Mouse (Mus musculus): ENCODE results near the gene Gm20388. TPM values are rescaled to one million over a fixed set of nuclear protein-coding genes. Genes with fewer than 3 reads are reported as not detected.

The Gm20388 gene
- polyA plus RNA-seq, 1 experiment from 2014 or later, result not detected

- no peaks in the 10 kb centered on the region for H3K9me3 ChIP-seq (ENCODE audit: control insufficient read depth, low read length)
- H3K27ac ChIP-seq (ENCODE audit: low read length), result no peak overlapping the region
- no peaks in the 10 kb centered on the region for H3K36me3 ChIP-seq (ENCODE audit: control insufficient read depth, insufficient read depth, low read length)
- H3K4me1 ChIP-seq (replicated peaks; ENCODE audit: control insufficient read depth, insufficient read depth, low read length), result peaks cover 71% of the 10 kb centered on the region
- WGBS, result 14% methylated on average over 4 of the region's 4 CpGs
- H3K4me2 ChIP-seq (ENCODE audit: low read depth, low read length), result no peak overlapping the region
- no peak for ATAC-seq (ENCODE audit: low read depth)
- no peak overlapping the region for H3K9ac ChIP-seq (ENCODE audit: low read length)
- no peak overlapping the region for H3K4me3 ChIP-seq (ENCODE audit: low read length)
- no peaks in the 10 kb centered on the region for H3K27me3 ChIP-seq (ENCODE audit: control insufficient read depth, insufficient read depth, low read depth, low read length)
Measured at GRCm38 (mm10) chr8:120281487-120281886, 370.8 kb downstream of the Gm20388 start.

GRCm38 (mm10) chr8:120282465-120282864 lies 371.8 kb downstream of the Gm20388 start:
- no peaks in the 10 kb centered on the region for H3K9me3 ChIP-seq (ENCODE audit: control insufficient read depth, low read length)
- 59% methylated on average over 5 of the region's 5 CpGs for WGBS
- peak overlapping the region; percentile 18; the same call in 1 of the 2 replicates for H3K27ac ChIP-seq (ENCODE audit: low read length)
- no peak overlapping the region for H3K4me2 ChIP-seq (ENCODE audit: low read depth, low read length)
- H3K4me1 ChIP-seq (replicated peaks; ENCODE audit: control insufficient read depth, insufficient read depth, low read length), result peaks cover 62% of the 10 kb centered on the region
- ATAC-seq (ENCODE audit: low read depth), result no peak
- H3K4me3 ChIP-seq (ENCODE audit: low read length), result no peak overlapping the region
- no peaks in the 10 kb centered on the region for H3K36me3 ChIP-seq (ENCODE audit: control insufficient read depth, insufficient read depth, low read length)
- H3K27me3 ChIP-seq (ENCODE audit: control insufficient read depth, insufficient read depth, low read depth, low read length), result no peaks in the 10 kb centered on the region
- peak overlapping the region; percentile 21; the same call in 1 of the 2 replicates for H3K9ac ChIP-seq (ENCODE audit: low read length)

- no peak for ATAC-seq (ENCODE audit: low read depth)
- WGBS, result 34% methylated on average over 9 of the region's 9 CpGs
- no peaks in the 10 kb centered on the region for H3K36me3 ChIP-seq (ENCODE audit: control insufficient read depth, insufficient read depth, low read length)
Measured at GRCm38 (mm10) chr8:120284265-120284664, 373.6 kb downstream of the Gm20388 start.

GRCm38 (mm10) chr8:120285033-120285432 lies 374.4 kb downstream of the Gm20388 start:
- Histone ChIP-seq H3K27me3 (ENCODE audit: control insufficient read depth, insufficient read depth, low read depth, low read length) (no peaks in the 10 kb centered on the region), H3K4me3 (ENCODE audit: low read length) (no peak overlapping the region), H3K36me3 (ENCODE audit: control insufficient read depth, insufficient read depth, low read length) (no peaks in the 10 kb centered on the region), H3K4me1 (replicated peaks; ENCODE audit: control insufficient read depth, insufficient read depth, low read length) (peaks cover 58% of the 10 kb centered on the region), H3K9me3 (ENCODE audit: control insufficient read depth, low read length) (no peaks in the 10 kb centered on the region), H3K27ac (ENCODE audit: low read length) (peak overlapping the region; percentile 92), H3K9ac (ENCODE audit: low read length) (peak overlapping the region; percentile 31), H3K4me2 (ENCODE audit: low read depth, low read length) (no peak overlapping the region)
- WGBS, result 12% methylated on average over 3 of the region's 3 CpGs
- peak; percentile 88 for ATAC-seq (ENCODE audit: low read depth)

More at GRCm38 (mm10) chr8:120284265-120284664, 373.6 kb downstream of the Gm20388 start:
- H3K27ac ChIP-seq (ENCODE audit: low read length), result peak overlapping the region; percentile 92
- no peaks in the 10 kb centered on the region for H3K27me3 ChIP-seq (ENCODE audit: control insufficient read depth, insufficient read depth, low read depth, low read length)
- no peak overlapping the region for H3K4me3 ChIP-seq (ENCODE audit: low read length)
- peaks cover 53% of the 10 kb centered on the region for H3K4me1 ChIP-seq (replicated peaks; ENCODE audit: control insufficient read depth, insufficient read depth, low read length)
- no peak overlapping the region; the same call in 1 of the 2 replicates for H3K9ac ChIP-seq (ENCODE audit: low read length)
- no peaks in the 10 kb centered on the region for H3K9me3 ChIP-seq (ENCODE audit: control insufficient read depth, low read length)
- no peak overlapping the region for H3K4me2 ChIP-seq (ENCODE audit: low read depth, low read length)

- no peak for ATAC-seq (ENCODE audit: low read depth)
- Histone ChIP-seq H3K4me3 (ENCODE audit: low read length) (no peak overlapping the region), H3K27me3 (ENCODE audit: control insufficient read depth, insufficient read depth, low read depth, low read length) (no peaks in the 10 kb centered on the region), H3K9ac (ENCODE audit: low read length) (peak overlapping the region; percentile 16; the same call in 1 of the 2 replicates), H3K4me1 (replicated peaks; ENCODE audit: control insufficient read depth, insufficient read depth, low read length) (peaks cover 65% of the 10 kb centered on the region), H3K27ac (ENCODE audit: low read length) (peak overlapping the region; percentile 92), H3K36me3 (ENCODE audit: control insufficient read depth, insufficient read depth, low read length) (no peaks in the 10 kb centered on the region), H3K4me2 (ENCODE audit: low read depth, low read length) (no peak overlapping the region), H3K9me3 (ENCODE audit: control insufficient read depth, low read length) (no peaks in the 10 kb centered on the region)
- WGBS, result 55% methylated on average over 9 of the region's 9 CpGs
Measured at GRCm38 (mm10) chr8:120285878-120286277, 375.2 kb downstream of the Gm20388 start.

GRCm38 (mm10) chr8:120288122-120288908 lies 377.7 kb downstream of the Gm20388 start:
- H3K27ac ChIP-seq (ENCODE audit: low read length), result no peak overlapping the region
- no peaks in the 10 kb centered on the region for H3K27me3 ChIP-seq (ENCODE audit: control insufficient read depth, insufficient read depth, low read depth, low read length)
- H3K9ac ChIP-seq (ENCODE audit: low read length), result no peak overlapping the region
- no peaks in the 10 kb centered on the region for H3K36me3 ChIP-seq (ENCODE audit: control insufficient read depth, insufficient read depth, low read length)
- H3K9me3 ChIP-seq (ENCODE audit: control insufficient read depth, low read length), result no peaks in the 10 kb centered on the region
- no peak overlapping the region for H3K4me2 ChIP-seq (ENCODE audit: low read depth, low read length)
- 45% methylated on average over 21 of the region's 21 CpGs for WGBS
- peak; percentile 9; the same call in 1 of the 2 replicates for ATAC-seq (ENCODE audit: low read depth)
- H3K4me1 ChIP-seq (replicated peaks; ENCODE audit: control insufficient read depth, insufficient read depth, low read length), result peaks cover 72% of the 10 kb centered on the region
- H3K4me3 ChIP-seq (ENCODE audit: low read length), result no peak overlapping the region

GRCm38 (mm10) chr8:120289191-120289590 lies 378.6 kb downstream of the Gm20388 start:
- H3K4me3 ChIP-seq (ENCODE audit: low read length), result no peak overlapping the region
- H3K9me3 ChIP-seq (ENCODE audit: control insufficient read depth, low read length), result no peaks in the 10 kb centered on the region
- WGBS, result 76% methylated on average over 7 of the region's 7 CpGs
- no peak for ATAC-seq (ENCODE audit: low read depth)
- no peaks in the 10 kb centered on the region for H3K27me3 ChIP-seq (ENCODE audit: control insufficient read depth, insufficient read depth, low read depth, low read length)
- no peak overlapping the region for H3K4me2 ChIP-seq (ENCODE audit: low read depth, low read length)
- H3K9ac ChIP-seq (ENCODE audit: low read length), result no peak overlapping the region
- H3K27ac ChIP-seq (ENCODE audit: low read length), result no peak overlapping the region; the same call in 1 of the 2 replicates
- H3K4me1 ChIP-seq (replicated peaks; ENCODE audit: control insufficient read depth, insufficient read depth, low read length), result peaks cover 65% of the 10 kb centered on the region
- H3K36me3 ChIP-seq (ENCODE audit: control insufficient read depth, insufficient read depth, low read length), result no peaks in the 10 kb centered on the region

GRCm38 (mm10) chr8:120289698-120290181 lies 379.1 kb downstream of the Gm20388 start:
- peak; percentile 8 for ATAC-seq (ENCODE audit: low read depth)
- Histone ChIP-seq H3K4me2 (ENCODE audit: low read depth, low read length) (no peak overlapping the region), H3K36me3 (ENCODE audit: control insufficient read depth, insufficient read depth, low read length) (no peaks in the 10 kb centered on the region), H3K4me3 (ENCODE audit: low read length) (no peak overlapping the region), H3K27ac (ENCODE audit: low read length) (peak overlapping the region; percentile 50; the same call in 1 of the 2 replicates), H3K9me3 (ENCODE audit: control insufficient read depth, low read length) (no peaks in the 10 kb centered on the region), H3K9ac (ENCODE audit: low read length) (peak overlapping the region; percentile 19; the same call in 1 of the 2 replicates), H3K27me3 (ENCODE audit: control insufficient read depth, insufficient read depth, low read depth, low read length) (no peaks in the 10 kb centered on the region), H3K4me1 (replicated peaks; ENCODE audit: control insufficient read depth, insufficient read depth, low read length) (peaks cover 59% of the 10 kb centered on the region)
- 29% methylated on average over 10 of the region's 10 CpGs for WGBS

GRCm38 (mm10) chr8:120290614-120291013 lies 380.0 kb downstream of the Gm20388 start:
- no peaks in the 10 kb centered on the region for H3K27me3 ChIP-seq (ENCODE audit: control insufficient read depth, insufficient read depth, low read depth, low read length)
- H3K36me3 ChIP-seq (ENCODE audit: control insufficient read depth, insufficient read depth, low read length), result no peaks in the 10 kb centered on the region
- H3K9ac ChIP-seq (ENCODE audit: low read length), result 0 out of 2 replicates have a peak overlapping the region, but pooled peaks have one; percentile 3
- H3K9me3 ChIP-seq (ENCODE audit: control insufficient read depth, low read length), result no peaks in the 10 kb centered on the region
- H3K4me1 ChIP-seq (replicated peaks; ENCODE audit: control insufficient read depth, insufficient read depth, low read length), result peaks cover 59% of the 10 kb centered on the region
- WGBS, result 63% methylated on average over 15 of the region's 15 CpGs
- H3K4me3 ChIP-seq (ENCODE audit: low read length), result no peak overlapping the region
- no peak overlapping the region for H3K4me2 ChIP-seq (ENCODE audit: low read depth, low read length)
- no peak for ATAC-seq (ENCODE audit: low read depth)
- peak overlapping the region; percentile 50; the same call in 1 of the 2 replicates for H3K27ac ChIP-seq (ENCODE audit: low read length)
